Mouse (Mus musculus) lung, adult 2 months (tissue): Measurements from ENCODE around the gene Cdca8.

ENCODE experiments used
- CTCF ChIP-seq: fragments of 200-500 bp; IDR thresholded peaks from 2 replicates; pipeline ENCODE4 v1.5.1; 2011; ENCODE audit warnings: mild to moderate bottlenecking, low read length, control low read depth; ENCODE audit not compliant: insufficient read depth
- POLR2A ChIP-seq: fragments of 200-500 bp; IDR thresholded peaks from 2 replicates; pipeline ENCODE4 v1.6.1; 2011; ENCODE audit warnings: low read depth, mild to moderate bottlenecking, control low read depth, low read length, borderline replicate concordance; ENCODE audit errors: extremely low read depth

DNA sequence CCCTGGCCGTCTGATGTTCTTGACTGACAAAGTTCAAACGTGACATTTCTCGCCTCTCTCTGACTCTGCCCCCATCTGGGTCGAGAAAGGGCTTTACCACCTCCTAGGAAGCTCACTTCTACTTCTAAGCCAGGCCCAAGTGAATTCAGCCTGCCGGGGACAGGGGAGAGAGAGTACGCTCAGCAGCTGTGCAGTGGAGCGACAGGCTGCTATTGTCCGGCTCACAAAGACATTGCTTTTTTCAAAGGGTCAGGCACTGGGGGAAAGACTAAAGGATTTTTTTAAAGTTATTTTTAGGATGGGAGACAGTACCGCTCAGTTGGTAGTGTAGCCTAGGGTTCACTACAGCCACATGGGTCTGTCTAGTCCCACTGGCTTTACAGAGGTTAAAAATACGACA, 40.7 kb downstream of the Cdca8 start:
- TF ChIP-seq POLR2A (no peak), CTCF (no peak)
